Mouse (Mus musculus) CH12.LX (cell line): ENCODE data around the gene Tmem121. TPM values are rescaled to one million over a fixed set of nuclear protein-coding genes. Genes with fewer than 3 reads are reported as not detected.

ENCODE experiments used
- polyA plus RNA-seq: library from polyadenylated mRNA; unstranded; fragments of >175 nt; gene quantifications from 2 replicates; pipeline ENCODE4 v1.2.1, GENCODE M21; 2012; ENCODE audit warnings: low read depth; ENCODE audit not compliant: insufficient read length
- total RNA-seq, 2 experiments: library from RNA; depleted of rRNA; stranded (reverse); fragments of 300-350 nt in 1 of 2; fragments of >200 nt in 1 of 2; gene quantifications; 2 replicates each; pipeline ENCODE4 v1.2.3; 2012 to 2014

Gene Tmem121
- total and polyA plus RNA-seq, 3 experiments: not detected

Other genes with a start within 250 kb of the Tmem121 start
- gene Nudt14, start 243.8 kb upstream of the Tmem121 start, total RNA-seq (2012; rRNA removed): 15.9 and 23.9 TPM in 2 replicates
- 17.7 and 19.7 TPM in 2 replicates for gene Nudt14, start 243.8 kb upstream of the Tmem121 start, total RNA-seq (2014; rRNA removed)
- 20.0 and 20.7 TPM in 2 replicates for gene Nudt14, start 243.8 kb upstream of the Tmem121 start, polyA plus RNA-seq
- gene Btbd6, start 209.4 kb upstream of the Tmem121 start, total RNA-seq (2012; rRNA removed): 10.8 and 11.9 TPM in 2 replicates
- 4.3 and 5.6 TPM in 2 replicates for gene Btbd6, start 209.4 kb upstream of the Tmem121 start, total RNA-seq (2014; rRNA removed)
- 8.0 and 9.9 TPM in 2 replicates for gene Btbd6, start 209.4 kb upstream of the Tmem121 start, polyA plus RNA-seq
- 30.8 and 31.2 TPM in 2 replicates for gene Brf1, start 185.2 kb upstream of the Tmem121 start, total RNA-seq (2012; rRNA removed)
- 15.9 and 18.1 TPM in 2 replicates for gene Brf1, start 185.2 kb upstream of the Tmem121 start, total RNA-seq (2014; rRNA removed)
- 29.6 and 30.6 TPM in 2 replicates for gene Brf1, start 185.2 kb upstream of the Tmem121 start, polyA plus RNA-seq
- gene Pacs2, start 171.4 kb upstream of the Tmem121 start, total RNA-seq (2012; rRNA removed): 6.5 and 7.1 TPM in 2 replicates
- gene Pacs2, start 171.4 kb upstream of the Tmem121 start, total RNA-seq (2014; rRNA removed): 2.4 and 3.1 TPM in 2 replicates
- 7.0 and 8.2 TPM in 2 replicates for gene Pacs2, start 171.4 kb upstream of the Tmem121 start, polyA plus RNA-seq
- gene Tex22, start 111.4 kb upstream of the Tmem121 start, total RNA-seq (2012; rRNA removed): 0.21 and 0.55 TPM in 2 replicates
- gene Tex22, start 111.4 kb upstream of the Tmem121 start, total RNA-seq (2014; rRNA removed): not detected in 2 replicates
- gene Tex22, start 111.4 kb upstream of the Tmem121 start, polyA plus RNA-seq: not detected in 2 replicates
- 29.5 and 39.4 TPM in 2 replicates for gene Mta1, start 87.7 kb upstream of the Tmem121 start, total RNA-seq (2012; rRNA removed)
- gene Mta1, start 87.7 kb upstream of the Tmem121 start, total RNA-seq (2014; rRNA removed): 11.5 and 12.7 TPM in 2 replicates
- 68.6 and 76.7 TPM in 2 replicates for gene Mta1, start 87.7 kb upstream of the Tmem121 start, polyA plus RNA-seq
- gene Crip2, start 45.7 kb upstream of the Tmem121 start, total RNA-seq (2012; rRNA removed): 6.8 and 7.7 TPM in 2 replicates
- 0.16 TPM in 1 of 2 replicates, not detected in the other for gene Crip2, start 45.7 kb upstream of the Tmem121 start, total RNA-seq (2014; rRNA removed)
- gene Crip2, start 45.7 kb upstream of the Tmem121 start, polyA plus RNA-seq: 0.89 and 1.9 TPM in 2 replicates
- 61.5 and 77.2 TPM in 2 replicates for gene Crip1, start 39.6 kb upstream of the Tmem121 start, total RNA-seq (2012; rRNA removed)
- gene Crip1, start 39.6 kb upstream of the Tmem121 start, total RNA-seq (2014; rRNA removed): 1.6 and 2.0 TPM in 2 replicates
- gene Crip1, start 39.6 kb upstream of the Tmem121 start, polyA plus RNA-seq: 1.6 and 2.8 TPM in 2 replicates
- 14.0 and 16.2 TPM in 2 replicates for gene Tedc1, start 29.5 kb upstream of the Tmem121 start, total RNA-seq (2012; rRNA removed)
- gene Tedc1, start 29.5 kb upstream of the Tmem121 start, total RNA-seq (2014; rRNA removed): 5.4 and 6.4 TPM in 2 replicates
- 9.0 and 9.8 TPM in 2 replicates for gene Tedc1, start 29.5 kb upstream of the Tmem121 start, polyA plus RNA-seq